Mouse (Mus musculus) lung, postnatal 0 days (tissue): ENCODE measurements at regions not wholly inside any gene's neighbourhood (a gene's known extent, or its start where the extent isn't known, plus 50 kb on each side); places are given as distances from the start of the nearest gene placed in this dataset.

Source experiments
- CTCF ChIP-seq: IDR thresholded peaks from 2 replicates; pipeline ENCODE4 v1.5.1; 2016; ENCODE audit warnings: antibody characterized with exemption, mild to moderate bottlenecking
- EP300 ChIP-seq: IDR thresholded peaks from 2 replicates; pipeline ENCODE4 v1.6.1; 2016; ENCODE audit warnings: antibody characterized with exemption, mild to moderate bottlenecking, control low read depth

GRCm38 (mm10) chr14:103977769-103978168 lies 133.6 kb upstream of the Ednrb start:
- TF ChIP-seq CTCF: no peak
- peak; percentile 78 for TF ChIP-seq EP300
